Mouse (Mus musculus) mesoderm, embryonic 11.5 days (tissue): Measurements from ENCODE around the gene Slamf9.

ENCODE experiments used
- DNase-seq: peaks from one replicate; pipeline ENCODE4 v3.0.0-alpha.2; 2012; ENCODE audit warnings: low read depth, low spot score

Slamf9 gene

GRCm38 (mm10) chr1:172513525-172514212 lies 38.5 kb downstream of the Slamf9 start:
- DNase-seq, result no peak

DNA sequence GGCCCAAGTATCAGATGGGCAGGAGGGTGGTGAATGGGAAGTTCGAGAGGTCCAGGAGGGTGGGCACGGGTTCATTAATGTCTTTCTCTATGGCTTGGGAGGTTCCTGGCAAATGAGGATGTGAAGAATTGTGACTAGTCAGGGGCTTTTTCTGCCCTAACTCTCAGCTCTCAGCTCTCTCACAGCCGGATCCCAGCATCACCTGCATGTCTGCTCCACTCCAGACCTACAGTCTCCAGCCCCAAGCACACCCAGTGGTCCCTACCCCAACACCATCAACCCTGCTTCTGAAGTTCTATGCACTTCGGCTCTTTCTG lies 39.0 kb downstream of the Slamf9 start:
- no peak for DNase-seq

DNA sequence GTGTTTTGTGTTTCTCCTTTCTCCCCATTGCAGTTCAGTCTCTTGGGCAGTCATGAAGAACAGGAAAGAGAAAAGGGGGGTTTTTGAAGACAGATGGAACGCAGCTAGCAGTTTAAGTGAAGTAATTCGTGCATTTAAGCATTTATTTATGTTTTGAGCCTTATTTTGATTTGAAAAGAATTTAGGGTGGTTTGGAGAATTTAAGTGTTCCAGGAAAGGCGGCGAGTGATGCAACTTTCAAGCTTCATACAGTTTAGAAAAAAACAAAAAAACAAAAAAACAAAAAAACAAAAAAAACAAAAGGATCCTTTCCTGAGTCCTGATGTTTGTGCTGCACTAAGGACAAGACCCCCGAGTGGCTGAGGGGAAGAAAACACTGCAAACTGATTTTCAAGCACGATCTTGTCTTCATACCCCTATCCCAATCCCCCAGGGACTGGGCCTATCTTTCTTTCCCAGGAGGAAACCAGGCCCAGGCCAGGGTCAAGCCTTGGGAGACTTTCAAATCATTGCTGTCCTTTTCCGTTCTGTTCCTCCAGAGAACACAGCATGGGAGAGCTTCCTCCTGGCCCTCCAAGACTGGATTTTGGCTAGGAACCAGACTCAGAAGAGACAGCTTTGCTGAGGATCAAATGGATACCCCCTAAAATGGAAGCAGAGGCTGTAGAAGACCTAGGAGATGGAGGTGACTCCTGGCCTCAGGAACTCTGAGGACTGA lies 39.6 kb downstream of the Slamf9 start:
- no peak for DNase-seq

GRCm38 (mm10) chr1:172515396-172515795 lies 40.2 kb downstream of the Slamf9 start:
- no peak for DNase-seq

DNA sequence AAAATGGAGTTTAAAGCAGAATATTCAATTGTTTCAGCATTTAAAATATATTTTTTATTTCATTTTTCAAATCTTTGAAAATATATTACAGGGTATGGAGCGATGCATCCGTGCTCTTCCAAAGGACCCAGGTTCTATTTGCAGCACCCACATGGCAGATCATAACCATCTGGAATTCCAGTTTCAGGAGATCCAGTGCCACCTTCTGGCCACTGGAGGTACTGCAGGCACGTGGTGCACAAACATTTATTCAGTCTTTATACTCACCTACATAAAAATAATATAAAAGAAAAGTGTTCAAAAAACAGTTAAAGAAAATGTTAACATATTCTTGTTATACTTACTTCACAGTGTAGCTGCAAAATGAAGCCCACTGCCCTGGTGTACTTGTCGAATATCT lies 42.9 kb downstream of the Slamf9 start:
- DNase-seq, result no peak

DNA sequence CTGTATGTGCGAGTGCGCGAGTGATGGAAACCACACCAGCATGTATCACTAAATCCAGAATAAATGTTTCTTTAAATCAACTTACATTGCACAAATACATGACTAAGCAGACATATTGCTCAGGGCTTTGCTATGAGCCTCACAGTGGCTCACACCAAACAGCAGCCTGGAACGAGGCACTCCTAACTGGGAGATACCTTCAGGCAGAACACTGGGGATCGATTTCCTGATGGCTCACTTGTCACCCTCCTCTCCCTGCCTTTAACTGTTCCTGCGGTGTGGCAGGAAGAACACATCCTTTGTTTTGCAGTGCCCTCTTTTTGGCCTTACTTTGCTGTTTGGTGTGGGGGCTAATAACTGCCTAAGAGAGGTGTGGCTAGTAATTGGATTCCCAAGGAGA lies 44.5 kb downstream of the Slamf9 start:
- no peak for DNase-seq

DNA sequence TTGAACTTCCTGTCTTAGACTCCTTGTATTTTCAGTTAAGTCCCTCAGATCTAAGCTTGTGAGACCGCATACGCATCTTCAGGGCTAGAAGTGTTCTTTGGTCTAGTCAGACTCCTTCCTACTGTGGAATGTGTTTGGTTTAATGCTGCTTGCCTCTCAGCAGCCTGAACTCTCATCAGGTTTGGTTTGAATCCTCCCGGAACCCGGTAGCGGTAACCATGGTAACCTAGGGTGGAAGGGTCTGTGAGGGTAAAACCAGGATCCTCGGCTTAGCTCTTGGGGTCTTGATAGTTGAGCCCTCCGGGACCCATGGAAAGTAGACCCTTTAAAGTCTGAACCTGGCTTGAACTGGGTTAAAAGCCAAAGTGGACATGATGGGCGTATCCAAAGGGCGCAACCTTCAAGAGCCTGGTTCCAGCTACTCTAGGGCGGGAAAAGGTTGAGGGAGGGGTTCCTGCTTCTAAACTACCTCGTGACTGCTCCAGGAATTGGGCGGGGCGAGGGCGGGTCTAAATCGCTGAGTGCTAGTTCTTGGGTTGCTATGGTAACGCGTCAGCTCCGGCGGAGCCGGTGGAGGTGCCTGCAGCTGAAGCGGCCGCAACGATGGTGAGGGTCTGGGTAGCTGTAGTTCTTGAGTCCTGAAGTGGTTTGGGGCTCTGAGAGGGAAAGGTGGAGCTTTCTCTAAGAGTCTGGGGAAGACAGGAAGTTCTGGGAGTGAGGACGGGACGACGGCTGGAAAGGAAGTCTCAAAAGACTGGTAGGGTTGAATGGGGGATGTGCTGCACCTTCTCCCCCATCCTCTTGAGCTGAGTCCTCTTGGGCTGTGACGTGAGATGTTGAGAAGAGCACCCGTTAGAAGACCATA lies 45.6 kb downstream of the Slamf9 start, which contains the start of gene Cfap45:
Gene Cfap45 (plus strand): TSS at position 226 of the 865 bp plus-strand sequence.
- peak; percentile 95 for DNase-seq

- DNase-seq, result no peak
These were observed 47.4 kb downstream of the Slamf9 start for GRCm38 (mm10) chr1:172522524-172522923.

DNA sequence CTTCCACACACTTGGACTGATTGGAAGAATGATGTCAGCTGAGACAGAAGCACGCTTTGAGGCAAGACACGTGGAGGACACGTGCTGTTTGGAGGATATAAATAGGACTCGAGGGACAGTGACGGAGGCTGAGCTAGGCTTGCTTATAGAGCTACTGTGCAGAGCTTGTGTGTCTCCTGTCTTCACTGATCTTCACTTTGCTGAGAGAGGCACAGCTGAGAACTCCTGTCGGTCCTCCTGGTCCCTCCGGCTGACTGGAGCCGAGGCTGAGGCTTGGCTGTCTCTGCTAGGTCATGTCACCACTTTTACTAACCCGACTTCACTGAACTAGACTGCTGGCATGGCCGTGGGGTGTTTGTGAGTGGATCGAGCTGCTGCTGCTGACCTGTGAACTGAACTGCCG lies 48.5 kb downstream of the Slamf9 start:
- no peak for DNase-seq

- peak; percentile 61 for DNase-seq
These were observed 50.0 kb downstream of the Slamf9 start for GRCm38 (mm10) chr1:172525027-172525764.

- no peak for DNase-seq
These were observed 50.8 kb downstream of the Slamf9 start for GRCm38 (mm10) chr1:172525971-172526370.

DNA sequence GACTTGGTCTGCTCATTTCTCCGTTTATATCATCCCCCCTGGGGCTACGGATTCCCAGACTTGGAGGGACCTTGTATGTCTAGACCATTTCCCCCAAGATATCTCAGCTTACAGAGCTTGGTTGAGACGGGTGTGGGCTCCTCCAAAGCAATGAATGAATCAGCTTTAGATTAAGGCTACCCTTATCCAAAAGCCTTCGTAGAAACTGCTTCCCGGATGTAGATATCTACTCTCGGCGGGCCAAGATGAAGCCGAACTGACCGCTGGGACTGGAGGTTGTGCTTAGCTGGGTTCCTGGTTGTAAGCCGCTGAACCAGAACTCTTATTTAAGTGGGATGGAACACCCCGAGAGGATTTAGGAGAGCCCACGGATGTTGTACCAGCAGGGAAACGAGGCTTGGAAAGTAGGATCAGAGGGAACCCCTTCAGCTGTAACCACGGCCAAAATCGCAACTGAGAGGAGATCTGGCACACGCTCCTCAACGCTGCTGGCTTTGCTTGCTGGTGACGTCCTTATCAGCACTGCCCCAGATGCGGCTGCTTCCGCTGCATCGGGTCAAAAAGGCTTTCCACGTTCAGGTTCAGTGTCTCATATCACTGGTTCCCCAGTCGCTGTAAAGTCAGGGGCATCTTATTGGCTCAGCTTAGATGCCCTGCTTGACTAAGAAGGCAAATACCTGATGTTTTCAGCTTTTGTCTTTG lies 51.4 kb downstream of the Slamf9 start:
- DNase-seq, result no peak

DNA sequence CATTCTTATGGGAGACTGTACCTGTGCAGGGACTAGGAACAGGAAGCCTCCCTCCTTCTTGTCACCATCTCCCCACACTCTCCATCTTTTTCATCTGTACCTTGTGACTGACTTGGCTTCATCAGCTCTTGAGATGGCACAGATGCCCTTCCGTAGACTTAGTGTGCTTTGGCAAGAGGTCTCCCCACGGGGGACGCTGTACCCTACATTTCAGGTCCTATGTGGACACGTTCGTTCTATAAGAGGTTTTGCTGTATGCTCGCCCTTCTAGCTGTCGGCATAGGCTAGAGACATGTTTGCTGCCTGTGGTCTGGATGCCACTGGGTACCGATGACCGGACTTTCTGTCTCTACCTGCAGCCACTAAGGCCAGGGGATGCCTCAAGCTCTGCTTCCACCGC lies 52.3 kb downstream of the Slamf9 start:
- DNase-seq, result no peak
